Mouse (Mus musculus) liver, embryonic 16.5 days (tissue): ENCODE data around the gene C2cd5. TPM values are rescaled to one million over a fixed set of nuclear protein-coding genes. Genes with fewer than 3 reads are reported as not detected.

Experiments used
- ATAC-seq: fragments of 200-750 bp; cut with Nextera tagmentation; 2 replicates; pipeline ENCODE4 v1.8.0; 2017; ENCODE audit warnings: low read depth, mild to moderate bottlenecking, moderate number of reproducible peaks, moderate library complexity
- H3K27ac ChIP-seq: fragments of 300-500 bp; sonication (generic); 2 replicates; pipeline ENCODE4 v1.5.1; 2014; ENCODE audit warnings: mild to moderate bottlenecking, low read length
- H3K27me3 ChIP-seq: fragments of 300-500 bp; sonication (generic); 2 replicates; pipeline ENCODE4 v1.6.1; 2014; ENCODE audit warnings: low read depth, low read length, mixed read lengths; ENCODE audit not compliant: control insufficient read depth, insufficient read depth
- H3K36me3 ChIP-seq: fragments of 300-500 bp; sonication (generic); 2 replicates; pipeline ENCODE4 v1.6.1; 2014; ENCODE audit warnings: mild to moderate bottlenecking; ENCODE audit not compliant: control insufficient read depth, insufficient read depth
- H3K4me1 ChIP-seq: fragments of 300-500 bp; sonication (generic); 2 replicates; pipeline ENCODE4 v1.6.1; 2014; ENCODE audit warnings: low read depth, low read length, mixed read lengths; ENCODE audit not compliant: control insufficient read depth
- H3K4me2 ChIP-seq: fragments of 300-500 bp; sonication (generic); 2 replicates; pipeline ENCODE4 v1.6.1; 2014; ENCODE audit warnings: low read depth, low read length, mixed read lengths
- H3K4me3 ChIP-seq: fragments of 300-500 bp; sonication (generic); 2 replicates; pipeline ENCODE4 v1.5.1; 2014; ENCODE audit warnings: low read depth, mild to moderate bottlenecking, low read length
- H3K9ac ChIP-seq: fragments of 300-500 bp; sonication (generic); 2 replicates; pipeline ENCODE4 v1.6.1; 2014; ENCODE audit warnings: low read depth, low read length
- H3K9me3 ChIP-seq: fragments of 300-500 bp; sonication (generic); replicated peaks from 2 replicates; pipeline ENCODE4 v1.6.1; 2016; ENCODE audit warnings: low read length; ENCODE audit not compliant: control insufficient read depth
- WGBS: fragments of 180-500 bp; shearing (Covaris S2); extraction: QIAGEN DNeasy Blood & Tissue Kit; methylation state at CpG from one replicate; pipeline ENCODE4 v1.1.7; 2014; ENCODE audit not compliant: insufficient replicate concordance; 5-methylcytosine and 5-hydroxymethylcytosine counted together
- polyA plus RNA-seq: library from polyadenylated mRNA; unstranded; fragments of >200 nt; fragmentation: Nextera tagmentation; extraction: Ambion mirVana; gene quantifications from 2 replicates; pipeline ENCODE4 v1.2.1, GENCODE M21; 2015

C2cd5 gene
- polyA plus RNA-seq, 1 experiment from 2014 or later: 18.5 TPM

GRCm38 (mm10) chr6:143064047-143064446, 35.9 kb downstream of the C2cd5 start:
- Histone ChIP-seq H3K36me3 (no peaks in the 10 kb centered on the region; the same call in 1 of the 2 replicates), H3K9ac (no peak overlapping the region), H3K4me1 (peaks cover 21% of the 10 kb centered on the region), H3K4me2 (no peak overlapping the region), H3K27me3 (no peaks in the 10 kb centered on the region), H3K4me3 (no peak overlapping the region), H3K27ac (no peak overlapping the region), H3K9me3 (no peaks in the 10 kb centered on the region)
- 25% methylated on average over 2 of the region's 2 CpGs for WGBS
- ATAC-seq: no peak

- WGBS: 85% methylated on average over 5 of the region's 5 CpGs
- Histone ChIP-seq H3K27me3 (no peaks in the 10 kb centered on the region), H3K9ac (no peak overlapping the region), H3K4me3 (no peak overlapping the region), H3K27ac (no peak overlapping the region), H3K4me2 (no peak overlapping the region), H3K9me3 (no peaks in the 10 kb centered on the region), H3K4me1 (no peaks in the 10 kb centered on the region), H3K36me3 (peaks cover 2% of the 10 kb centered on the region; the same call in 1 of the 2 replicates)
- ATAC-seq: no peak
Observed at GRCm38 (mm10) chr6:143057601-143058000, 42.3 kb downstream of the C2cd5 start.

DNA sequence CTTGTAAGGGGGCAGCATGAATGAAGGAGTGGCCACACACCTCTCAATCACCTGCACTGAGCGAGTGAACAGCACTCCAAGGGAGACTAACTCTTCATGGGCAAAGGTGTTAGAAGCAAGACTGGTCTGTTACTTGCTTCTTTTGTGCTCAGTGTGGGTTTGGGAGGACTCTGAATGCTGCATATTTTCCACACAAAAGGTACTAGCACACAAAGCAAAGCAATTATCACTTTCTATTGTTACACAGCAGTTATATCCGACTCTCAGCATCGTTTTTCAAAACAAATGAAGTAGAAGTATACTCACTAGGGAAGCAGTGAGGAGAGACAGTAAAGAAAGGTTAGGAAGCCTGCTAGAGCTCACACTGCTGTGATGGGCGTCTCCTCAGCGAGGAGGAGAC, 48.4 kb downstream of the C2cd5 start:
- H3K4me1 ChIP-seq: no peaks in the 10 kb centered on the region
- H3K4me2 ChIP-seq: no peak overlapping the region
- peaks cover 4% of the 10 kb centered on the region for H3K36me3 ChIP-seq
- H3K9me3 ChIP-seq: no peaks in the 10 kb centered on the region
- WGBS: 84% methylated on average over 5 of the region's 5 CpGs
- H3K9ac ChIP-seq: no peak overlapping the region
- H3K4me3 ChIP-seq: no peak overlapping the region
- H3K27me3 ChIP-seq: no peaks in the 10 kb centered on the region
- no peak for ATAC-seq
- no peak overlapping the region for H3K27ac ChIP-seq

- H3K27me3 ChIP-seq: no peaks in the 10 kb centered on the region
- no peak overlapping the region for H3K4me3 ChIP-seq
- H3K4me1 ChIP-seq: no peaks in the 10 kb centered on the region
- H3K9ac ChIP-seq: no peak overlapping the region
- no peak overlapping the region for H3K4me2 ChIP-seq
- 66% methylated on average over 11 of the region's 11 CpGs for WGBS
- H3K27ac ChIP-seq: no peak overlapping the region
- no peaks in the 10 kb centered on the region for H3K9me3 ChIP-seq
- peak; percentile 28; the same call in 1 of the 2 replicates for ATAC-seq
- peaks cover 4% of the 10 kb centered on the region for H3K36me3 ChIP-seq
Observed at GRCm38 (mm10) chr6:143049791-143050555, 50.0 kb downstream of the C2cd5 start.

DNA sequence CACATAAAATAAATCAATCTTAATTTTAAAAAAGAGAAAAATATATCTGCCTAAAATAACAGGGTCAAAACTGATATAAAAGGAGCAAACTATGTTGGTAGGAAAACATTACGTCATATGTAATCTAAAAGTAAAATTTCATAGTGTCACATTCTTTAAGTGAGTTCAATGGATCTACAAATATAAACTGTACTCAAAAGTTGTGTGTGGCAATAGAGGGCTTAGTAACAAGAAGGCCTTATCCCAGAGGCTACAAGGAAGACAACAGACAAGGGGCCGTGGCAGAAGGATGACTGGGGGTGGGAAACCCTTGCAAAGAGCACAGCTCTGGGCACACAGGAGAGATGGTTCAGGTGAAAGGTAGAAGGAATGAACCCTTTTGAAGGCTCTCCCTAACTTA, 50.8 kb downstream of the C2cd5 start:
- Histone ChIP-seq H3K27me3 (no peaks in the 10 kb centered on the region), H3K4me3 (no peak overlapping the region), H3K36me3 (peaks cover 2% of the 10 kb centered on the region), H3K9ac (no peak overlapping the region), H3K4me2 (no peak overlapping the region), H3K4me1 (no peaks in the 10 kb centered on the region), H3K27ac (no peak overlapping the region), H3K9me3 (no peaks in the 10 kb centered on the region)
- no peak for ATAC-seq
- WGBS: 92% methylated on average over 2 of the region's 2 CpGs

GRCm38 (mm10) chr6:143047538-143048258, 52.2 kb downstream of the C2cd5 start:
- Histone ChIP-seq H3K4me2 (no peak overlapping the region), H3K36me3 (peaks cover 2% of the 10 kb centered on the region), H3K9ac (no peak overlapping the region), H3K27me3 (no peaks in the 10 kb centered on the region), H3K4me1 (no peaks in the 10 kb centered on the region), H3K27ac (no peak overlapping the region), H3K4me3 (no peak overlapping the region), H3K9me3 (no peaks in the 10 kb centered on the region)
- 80% methylated on average over 15 of the region's 15 CpGs for WGBS
- no peak for ATAC-seq

DNA sequence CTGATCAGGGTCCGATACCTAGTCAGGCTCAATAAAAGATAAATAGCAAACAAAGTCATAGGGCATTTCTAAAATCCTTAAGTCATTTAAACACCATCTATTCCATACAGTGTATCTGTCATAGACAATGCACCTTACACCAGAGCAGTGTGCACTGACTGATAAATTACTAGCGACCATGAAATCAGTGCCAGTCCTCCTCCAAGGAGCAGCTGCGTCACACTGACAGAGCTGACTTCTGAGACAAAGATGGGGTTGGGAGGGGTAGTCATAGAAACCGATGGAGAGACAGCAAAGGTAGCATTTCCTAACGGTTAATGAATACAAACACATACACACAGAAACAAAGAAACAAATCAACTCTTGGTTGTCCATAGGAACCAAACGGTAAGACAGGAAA, 58.4 kb downstream of the C2cd5 start:
- no peaks in the 10 kb centered on the region for H3K4me1 ChIP-seq
- no peaks in the 10 kb centered on the region for H3K9me3 ChIP-seq
- 68% methylated on average over 6 of the region's 6 CpGs for WGBS
- H3K36me3 ChIP-seq: peaks cover 12% of the 10 kb centered on the region
- no peak overlapping the region for H3K27ac ChIP-seq
- H3K27me3 ChIP-seq: no peaks in the 10 kb centered on the region
- no peak overlapping the region for H3K9ac ChIP-seq
- H3K4me3 ChIP-seq: no peak overlapping the region
- ATAC-seq: no peak
- no peak overlapping the region for H3K4me2 ChIP-seq

DNA sequence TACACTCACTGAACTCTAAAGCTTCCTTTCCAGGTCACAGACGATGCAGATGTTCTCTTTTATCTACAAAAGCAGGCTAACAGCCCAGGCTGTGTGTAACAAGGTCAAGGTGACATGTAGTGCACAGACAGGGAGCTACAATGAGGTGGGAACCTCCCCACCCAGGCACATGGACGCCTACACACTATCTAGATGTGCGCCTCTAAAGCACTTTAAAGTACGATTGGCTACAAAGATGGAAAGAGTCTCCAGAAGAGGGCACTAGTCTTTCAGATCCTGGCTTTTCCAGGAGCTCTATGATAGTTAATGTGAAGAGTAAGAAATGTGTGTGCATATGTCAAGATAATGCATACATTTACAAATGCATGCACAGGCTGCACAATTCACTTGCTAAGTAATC, 64.7 kb downstream of the C2cd5 start:
- H3K27ac ChIP-seq: no peak overlapping the region
- no peaks in the 10 kb centered on the region for H3K27me3 ChIP-seq
- H3K4me1 ChIP-seq: no peaks in the 10 kb centered on the region
- H3K4me2 ChIP-seq: no peak overlapping the region
- H3K36me3 ChIP-seq: peaks cover 34% of the 10 kb centered on the region
- ATAC-seq: peak; percentile 32; the same call in 1 of the 2 replicates
- no peak overlapping the region for H3K4me3 ChIP-seq
- H3K9ac ChIP-seq: no peak overlapping the region
- no peaks in the 10 kb centered on the region for H3K9me3 ChIP-seq
- WGBS: 46% methylated on average over 4 of the region's 4 CpGs

DNA sequence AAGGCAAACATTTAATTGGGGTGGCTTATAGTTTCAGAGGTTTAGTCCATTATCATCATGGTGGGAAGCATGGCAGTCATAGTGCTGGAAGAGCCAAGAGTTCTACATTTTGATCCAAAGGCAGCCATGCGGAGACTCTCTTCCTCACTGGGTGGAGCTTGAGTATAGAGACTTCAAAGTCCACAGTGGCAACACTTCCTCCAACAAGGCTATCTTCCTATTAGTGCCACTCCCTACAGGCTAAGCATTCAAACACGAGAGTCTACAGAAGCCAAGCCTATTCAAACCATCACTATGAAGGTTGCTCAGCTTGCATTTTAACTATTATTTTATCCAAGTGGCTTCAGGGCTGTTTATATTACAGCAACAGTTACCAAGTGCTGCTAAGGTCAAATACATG, 65.4 kb downstream of the C2cd5 start:
- Histone ChIP-seq H3K27ac (no peak overlapping the region), H3K9me3 (no peaks in the 10 kb centered on the region), H3K27me3 (no peaks in the 10 kb centered on the region), H3K4me3 (no peak overlapping the region), H3K4me2 (no peak overlapping the region), H3K4me1 (no peaks in the 10 kb centered on the region), H3K36me3 (peaks cover 39% of the 10 kb centered on the region), H3K9ac (no peak overlapping the region)
- no peak for ATAC-seq
- WGBS: 78% methylated on average over 2 of the region's 2 CpGs
